Mouse (Mus musculus) myocyte (in vitro differentiated cells): ENCODE data around the gene Tob1.

Experiments
- CEBPB ChIP-seq: IDR thresholded peaks from 2 replicates; pipeline ENCODE4 v1.6.1; 2011; ENCODE audit warnings: mild to moderate bottlenecking, moderate library complexity; ENCODE audit not compliant: poor library complexity, insufficient read depth, severe bottlenecking
- E2F4 ChIP-seq: IDR thresholded peaks from one replicate; pipeline ENCODE4 v1.6.1; 2011; ENCODE audit warnings: mild to moderate bottlenecking, control low read depth, moderate library complexity; ENCODE audit not compliant: insufficient read depth
- MAX ChIP-seq: IDR thresholded peaks from one replicate; pipeline ENCODE4 v1.6.1; 2011; ENCODE audit warnings: low read depth, mild to moderate bottlenecking, control low read depth
- MYOD1 ChIP-seq, 3 experiments: IDR thresholded peaks; one replicate each; pipeline ENCODE4 v1.6.1; 2011; ENCODE audit warnings: control low read depth in 2 of 3, low read depth in 2 of 3, mild to moderate bottlenecking in 2 of 3, moderate library complexity in 1 of 3; ENCODE audit not compliant: insufficient read length in 2 of 3, control insufficient read depth in 1 of 3
- MYOG ChIP-seq, 3 experiments: IDR thresholded peaks; one replicate each; pipeline ENCODE4 v1.6.1; 2011; ENCODE audit warnings: control low read depth in 2 of 3, low read depth in 2 of 3, mild to moderate bottlenecking in 2 of 3; ENCODE audit not compliant: insufficient read length in 2 of 3, control insufficient read depth in 1 of 3, insufficient read depth in 1 of 3
- POLR2A ChIP-seq: IDR thresholded peaks from one replicate; pipeline ENCODE4 v1.6.1; 2011; ENCODE audit warnings: low read depth, mild to moderate bottlenecking, control low read depth, moderate library complexity; ENCODE audit not compliant: insufficient read length
- POLR2AphosphoS2 ChIP-seq: IDR thresholded peaks from one replicate; pipeline ENCODE4 v1.6.1; 2011; ENCODE audit warnings: low read depth, control low read depth; ENCODE audit not compliant: insufficient read length
- REST ChIP-seq: IDR thresholded peaks from one replicate; pipeline ENCODE4 v1.6.1; 2011; ENCODE audit warnings: mild to moderate bottlenecking, control low read depth, moderate library complexity; ENCODE audit not compliant: insufficient read depth, insufficient read length
- SRF ChIP-seq: IDR thresholded peaks from one replicate; pipeline ENCODE4 v1.6.1; 2011; ENCODE audit warnings: low read depth; ENCODE audit not compliant: control insufficient read depth, insufficient read length
- TCF12 ChIP-seq: IDR thresholded peaks from one replicate; pipeline ENCODE4 v1.6.1; 2011; ENCODE audit warnings: mild to moderate bottlenecking, control low read depth; ENCODE audit not compliant: poor library complexity, insufficient read depth, severe bottlenecking
- TCF3 ChIP-seq: IDR thresholded peaks from one replicate; pipeline ENCODE4 v1.6.1; 2011; ENCODE audit warnings: low read depth, control low read depth; ENCODE audit not compliant: insufficient read length
- USF1 ChIP-seq: IDR thresholded peaks from one replicate; pipeline ENCODE4 v1.6.1; 2011; ENCODE audit warnings: low read depth, mild to moderate bottlenecking, control low read depth, moderate library complexity

DNA sequence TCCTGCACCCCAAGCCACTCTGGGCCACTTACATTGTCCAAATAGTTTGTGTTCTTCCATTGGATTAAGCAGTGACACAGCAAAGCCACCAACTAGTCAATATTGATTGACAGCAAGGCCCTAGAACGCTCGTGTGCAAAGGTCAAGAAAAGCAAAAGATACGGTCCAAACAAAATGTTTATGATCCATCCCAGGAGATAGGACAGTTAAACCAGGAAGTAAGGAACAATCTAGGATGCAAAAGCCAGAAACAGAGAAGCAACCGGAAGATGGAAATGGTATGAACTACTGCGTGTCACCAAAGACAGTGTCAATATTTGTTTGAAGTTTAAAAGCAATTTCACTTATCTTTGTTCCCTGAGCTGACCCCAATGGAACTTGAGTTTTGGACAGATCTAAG lies 9.1 kb upstream of the Tob1 start:
- TF ChIP-seq TCF3 (no peak), MYOG (IDR thresholded peaks at IDR 0.05; ENCODE audit: control insufficient read depth in 1 of 3, insufficient read depth in 1 of 3, insufficient read length in 2 of 3, low read depth in 2 of 3) (no peak), POLR2A (no peak), REST (no peak), TCF12 (no peak), USF1 (no peak), MYOD1 (IDR thresholded peaks at IDR 0.05; ENCODE audit: control insufficient read depth in 1 of 3, insufficient read length in 2 of 3, low read depth in 2 of 3) (no peak), POLR2AphosphoS2 (no peak), MAX (no peak), E2F4 (no peak), CEBPB (no peak), SRF (no peak)
